Mouse (Mus musculus) limb, embryonic 14.5 days (tissue): ENCODE results near the gene Slc2a10. TPM values are rescaled to one million over a fixed set of nuclear protein-coding genes. Genes with fewer than 3 reads are reported as not detected.

Source experiments
- ATAC-seq: fragments of 200-750 bp; cut with Nextera tagmentation; 2 replicates; pipeline ENCODE4 v1.8.0; 2017; ENCODE audit warnings: low read depth, moderate number of reproducible peaks, moderate TSS enrichment; ENCODE audit not compliant: low FRiP score
- DNase-seq: peaks from one replicate; pipeline ENCODE4 v3.0.0-alpha.2; 2015; ENCODE audit warnings: low spot score
- H3K27ac ChIP-seq: fragments of 300-500 bp; sonication (generic); replicated peaks from 2 replicates; pipeline ENCODE4 v1.5.1; 2014; ENCODE audit warnings: low read depth, mild to moderate bottlenecking, low read length, moderate library complexity, mixed read lengths
- H3K27me3 ChIP-seq: fragments of 300-500 bp; sonication (generic); 2 replicates; pipeline ENCODE4 v1.6.1; 2014; ENCODE audit warnings: low read length, mixed read lengths; ENCODE audit not compliant: control insufficient read depth, insufficient read depth
- H3K36me3 ChIP-seq: fragments of 300-500 bp; sonication (generic); 2 replicates; pipeline ENCODE4 v1.6.1; 2014; ENCODE audit warnings: mild to moderate bottlenecking, low read length, moderate library complexity, mixed read lengths; ENCODE audit not compliant: control insufficient read depth, insufficient read depth
- H3K4me1 ChIP-seq: fragments of 300-500 bp; sonication (generic); 2 replicates; pipeline ENCODE4 v1.6.1; 2014; ENCODE audit warnings: antibody characterized with exemption, low read length, mixed read lengths; ENCODE audit not compliant: control insufficient read depth, insufficient read depth
- H3K4me2 ChIP-seq: fragments of 300-500 bp; sonication (generic); replicated peaks from 2 replicates; pipeline ENCODE4 v1.6.1; 2014; ENCODE audit warnings: low read depth, mild to moderate bottlenecking, low read length, moderate library complexity; ENCODE audit not compliant: severe bottlenecking
- H3K4me3 ChIP-seq: fragments of 300-500 bp; sonication (generic); replicated peaks from 2 replicates; pipeline ENCODE4 v1.5.1; 2014; ENCODE audit warnings: low read length
- H3K9ac ChIP-seq: fragments of 300-500 bp; sonication (generic); 2 replicates; pipeline ENCODE4 v1.6.1; 2014; ENCODE audit warnings: mild to moderate bottlenecking, low read depth, low read length, moderate library complexity; ENCODE audit not compliant: severe bottlenecking
- H3K9me3 ChIP-seq: fragments of 300-500 bp; sonication (generic); 2 replicates; pipeline ENCODE4 v1.6.1; 2016; ENCODE audit warnings: low read length; ENCODE audit not compliant: control insufficient read depth
- POLR2A ChIP-seq: fragments of 200-500 bp; IDR thresholded peaks from 2 replicates; pipeline ENCODE4 v1.8.0; 2012; ENCODE audit warnings: inconsistent platforms, mild to moderate bottlenecking, moderate library complexity, borderline replicate concordance; ENCODE audit not compliant: insufficient read depth, insufficient read length; ENCODE audit errors: extremely low read depth
- WGBS: fragments of 180-500 bp; shearing (Covaris S2); extraction: QIAGEN DNeasy Blood & Tissue Kit; methylation state at CpG from one replicate; pipeline ENCODE4 v1.1.7; 2014; 5-methylcytosine and 5-hydroxymethylcytosine counted together
- polyA plus RNA-seq, 2 experiments: library from polyadenylated mRNA; depleted of rRNA in 1 of 2; stranded (reverse) in 1 of 2; unstranded in 1 of 2; fragments of >200 nt; fragmentation: Nextera tagmentation in 1 of 2; extraction: Ambion mirVana in 1 of 2; gene quantifications; 2 replicates each; pipeline versions ENCODE4 v1.2.1 to v1.2.3; 2012 to 2014

Slc2a10 gene
- polyA plus RNA-seq, 2 experiments = 8.5 to 12.3 TPM

DNA sequence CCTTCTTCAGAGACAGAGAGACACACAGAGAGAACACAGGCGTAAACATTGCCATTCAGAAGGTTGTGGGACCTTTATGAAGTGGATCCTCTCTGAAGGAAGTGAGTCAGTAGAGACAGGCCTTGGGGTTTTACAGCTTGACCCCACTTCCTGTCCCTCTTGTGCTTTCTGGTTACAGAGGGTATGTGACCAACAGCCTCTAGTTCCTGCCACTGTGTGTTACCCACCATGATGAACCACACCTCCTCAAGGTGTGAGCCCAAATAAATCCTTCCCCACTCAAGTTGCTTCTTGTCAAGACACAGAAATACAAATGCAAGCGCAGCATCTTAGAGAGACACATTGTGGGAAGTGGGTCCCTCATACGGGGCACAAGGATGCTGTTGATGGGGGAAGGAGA, 37.4 kb downstream of the Slc2a10 start:
- Histone ChIP-seq H3K4me1 (0 out of 2 replicates have a peak, but pooled peaks cover 9% of the 10 kb centered on the region), H3K36me3 (no peaks in the 10 kb centered on the region), H3K9me3 (no peaks in the 10 kb centered on the region), H3K27ac (no peak overlapping the region), H3K4me3 (no peak overlapping the region), H3K9ac (no peak overlapping the region), H3K27me3 (0 out of 2 replicates have a peak, but pooled peaks cover 4% of the 10 kb centered on the region), H3K4me2 (no peak overlapping the region)
- no peak for DNase-seq
- no peak for ATAC-seq
- no peak for TF ChIP-seq POLR2A
- 67% methylated on average over 3 of the region's 3 CpGs for WGBS

DNA sequence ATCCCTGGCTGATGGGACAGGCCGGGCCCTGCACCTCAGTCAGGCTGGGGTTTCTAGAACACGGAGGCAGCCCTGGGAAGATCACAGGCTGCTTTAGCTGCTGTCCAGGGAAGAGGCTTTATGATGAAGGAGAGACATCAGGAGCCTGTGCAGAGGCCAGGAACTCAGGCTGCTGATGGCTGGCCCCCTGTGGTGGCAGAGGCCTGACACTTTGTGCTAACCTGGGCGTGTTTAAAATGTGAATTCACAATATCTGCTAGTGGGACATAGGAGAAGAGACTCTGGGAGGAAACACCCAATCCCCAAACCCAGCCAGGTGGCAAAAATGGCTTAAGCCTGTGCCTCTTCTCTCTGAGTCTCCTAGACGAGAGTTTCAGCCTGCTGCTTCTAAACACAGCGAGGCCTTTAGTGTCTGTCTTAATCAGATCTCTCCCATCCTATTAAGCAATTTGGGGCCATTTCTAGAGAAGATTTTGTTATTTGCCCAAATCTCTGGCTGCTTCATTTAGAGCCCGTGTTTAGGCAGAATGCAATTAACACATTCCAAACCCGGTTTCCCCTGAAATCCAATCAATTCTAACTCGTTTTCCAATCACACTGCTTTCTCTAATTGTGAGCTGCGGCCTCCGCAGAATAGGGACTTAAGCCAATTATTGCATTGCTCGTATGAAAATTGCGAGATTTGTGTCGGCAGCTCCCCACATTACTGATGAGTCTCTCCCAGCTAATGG, 39.5 kb downstream of the Slc2a10 start:
- peaks cover 15% of the 10 kb centered on the region; the same call in 1 of the 2 replicates for H3K4me1 ChIP-seq
- H3K9me3 ChIP-seq = no peaks in the 10 kb centered on the region
- H3K36me3 ChIP-seq = no peaks in the 10 kb centered on the region
- H3K4me2 ChIP-seq = no peak overlapping the region
- no peak overlapping the region for H3K27ac ChIP-seq
- DNase-seq (no peak), ATAC-seq (no peak)
- no peak for TF ChIP-seq POLR2A
- 46% methylated on average over 13 of the region's 13 CpGs for WGBS
- no peak overlapping the region for H3K9ac ChIP-seq
- 0 out of 2 replicates have a peak, but pooled peaks cover 4% of the 10 kb centered on the region for H3K27me3 ChIP-seq
- H3K4me3 ChIP-seq = no peak overlapping the region

GRCm38 (mm10) chr2:165543670-165544016, 40.1 kb downstream of the Slc2a10 start:
- H3K4me2 ChIP-seq = no peak overlapping the region
- peaks cover 10% of the 10 kb centered on the region; the same call in 1 of the 2 replicates for H3K4me1 ChIP-seq
- no peak overlapping the region for H3K9ac ChIP-seq
- ATAC-seq (no peak), DNase-seq (no peak)
- no peak for TF ChIP-seq POLR2A
- H3K36me3 ChIP-seq = no peaks in the 10 kb centered on the region
- no peak overlapping the region for H3K27ac ChIP-seq
- H3K4me3 ChIP-seq = no peak overlapping the region
- 0 out of 2 replicates have a peak, but pooled peaks cover 4% of the 10 kb centered on the region for H3K27me3 ChIP-seq
- WGBS = 69% methylated on average over 10 of the region's 10 CpGs
- H3K9me3 ChIP-seq = no peaks in the 10 kb centered on the region

GRCm38 (mm10) chr2:165545687-165546086, 42.1 kb downstream of the Slc2a10 start:
- Histone ChIP-seq H3K4me3 (no peak overlapping the region), H3K9ac (no peak overlapping the region), H3K4me2 (no peak overlapping the region), H3K9me3 (no peaks in the 10 kb centered on the region), H3K27ac (no peak overlapping the region), H3K36me3 (no peaks in the 10 kb centered on the region), H3K4me1 (peaks cover 7% of the 10 kb centered on the region; the same call in 1 of the 2 replicates), H3K27me3 (0 out of 2 replicates have a peak, but pooled peaks cover 4% of the 10 kb centered on the region)
- 85% methylated on average over 2 of the region's 2 CpGs for WGBS
- ATAC-seq (no peak), DNase-seq (no peak)
- no peak for TF ChIP-seq POLR2A

GRCm38 (mm10) chr2:165546341-165546740, 42.8 kb downstream of the Slc2a10 start:
- DNase-seq (no peak), ATAC-seq (no peak)
- Histone ChIP-seq H3K36me3 (no peaks in the 10 kb centered on the region), H3K4me1 (peaks cover 7% of the 10 kb centered on the region; the same call in 1 of the 2 replicates), H3K4me3 (no peak overlapping the region), H3K27ac (no peak overlapping the region), H3K27me3 (0 out of 2 replicates have a peak, but pooled peaks cover 4% of the 10 kb centered on the region), H3K4me2 (no peak overlapping the region), H3K9me3 (no peaks in the 10 kb centered on the region), H3K9ac (no peak overlapping the region)
- WGBS = 24% methylated on average over 8 of the region's 8 CpGs
- no peak for TF ChIP-seq POLR2A
